Mouse (Mus musculus) heart, adult 2 months (tissue): ENCODE measurements around the gene L3mbtl4.

Experiments
- CTCF ChIP-seq: fragments of 200-600 bp; IDR thresholded peaks from 2 replicates; pipeline ENCODE4 v1.8.1; 2022; ENCODE audit warnings: antibody characterized with exemption, mild to moderate bottlenecking, moderate library complexity
- EP300 ChIP-seq: fragments of 200-500 bp; IDR thresholded peaks from 2 replicates; pipeline ENCODE4 v1.6.1; 2011; ENCODE audit warnings: low read depth, low read length, control low read depth; ENCODE audit not compliant: insufficient read depth
- POLR2A ChIP-seq: fragments of 200-500 bp; IDR thresholded peaks from 2 replicates; pipeline ENCODE4 v1.6.1; 2011; ENCODE audit warnings: mild to moderate bottlenecking, low read depth, low read length, control low read depth; ENCODE audit not compliant: insufficient read depth

DNA sequence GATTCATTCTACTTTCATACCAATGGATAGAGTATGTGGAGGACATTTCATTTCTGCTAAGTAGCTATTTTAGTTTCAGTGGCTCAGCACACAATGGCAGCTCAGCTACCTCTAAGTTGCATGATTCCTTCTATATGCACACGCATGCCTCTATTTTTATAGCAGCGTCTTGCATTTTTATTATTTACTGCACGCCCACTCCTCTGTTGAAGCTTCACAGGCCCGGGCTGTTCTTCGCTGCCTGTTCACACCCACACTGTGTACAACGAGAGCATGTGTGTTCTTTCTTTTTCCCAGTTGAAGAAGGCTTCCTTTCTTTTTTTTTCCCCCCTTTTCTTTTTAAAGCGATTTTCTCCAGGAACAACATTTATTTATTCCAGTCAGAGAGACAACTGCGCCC, 357.8 kb downstream of the L3mbtl4 start:
- no peak for TF ChIP-seq CTCF
- no peak for TF ChIP-seq EP300
- no peak for TF ChIP-seq POLR2A
